Mouse (Mus musculus): ENCODE data around the gene Nectin1. TPM values are rescaled to one million over a fixed set of nuclear protein-coding genes. Genes with fewer than 3 reads are reported as not detected.

Gene Nectin1
- polyA plus RNA-seq, 1 experiment: not detected

GRCm38 (mm10) chr9:43755464-43755863 lies 11.7 kb downstream of the Nectin1 start:
- Histone ChIP-seq H3K4me1 (ENCODE audit: control insufficient read depth, insufficient read depth, low read length) (peaks cover 44% of the 10 kb centered on the region), H3K4me3 (ENCODE audit: insufficient read depth, low read depth, low read length) (no peak overlapping the region), H3K27ac (ENCODE audit: insufficient read depth, low read depth, low read length) (no peak overlapping the region)
- no peak for TF ChIP-seq POLR2A (IDR thresholded peaks at IDR 0.05; ENCODE audit: insufficient read depth, low read depth, low read length)
- WGBS: 80% methylated on average over 4 of the region's 4 CpGs

- H3K27ac ChIP-seq (ENCODE audit: insufficient read depth, low read depth, low read length): no peak overlapping the region
- H3K4me3 ChIP-seq (ENCODE audit: insufficient read depth, low read depth, low read length): no peak overlapping the region
- 93% methylated on average over 2 of the region's 2 CpGs for WGBS
- TF ChIP-seq CTCF (IDR thresholded peaks at IDR 0.05; ENCODE audit: insufficient read depth, low read depth, low read length) (no peak), POLR2A (IDR thresholded peaks at IDR 0.05; ENCODE audit: insufficient read depth, low read depth, low read length) (no peak)
- H3K4me1 ChIP-seq (ENCODE audit: control insufficient read depth, insufficient read depth, low read length): peaks cover 42% of the 10 kb centered on the region
These were observed 12.1 kb downstream of the Nectin1 start for GRCm38 (mm10) chr9:43755928-43756327.

- WGBS: 92% methylated on average over 10 of the region's 10 CpGs
- H3K4me1 ChIP-seq (ENCODE audit: control insufficient read depth, insufficient read depth, low read length): peaks cover 48% of the 10 kb centered on the region
- TF ChIP-seq POLR2A (IDR thresholded peaks at IDR 0.05; ENCODE audit: insufficient read depth, low read depth, low read length): no peak
- no peak for TF ChIP-seq CTCF (IDR thresholded peaks at IDR 0.05; ENCODE audit: insufficient read depth, low read depth, low read length)
These were observed 13.4 kb downstream of the Nectin1 start for GRCm38 (mm10) chr9:43757225-43757624.

GRCm38 (mm10) chr9:43757972-43758965 lies 14.5 kb downstream of the Nectin1 start:
- no peak overlapping the region for H3K27ac ChIP-seq (ENCODE audit: insufficient read depth, low read depth, low read length)
- TF ChIP-seq POLR2A (IDR thresholded peaks at IDR 0.05; ENCODE audit: insufficient read depth, low read depth, low read length): no peak
- TF ChIP-seq CTCF (IDR thresholded peaks at IDR 0.05; ENCODE audit: insufficient read depth, low read depth, low read length): no peak
- H3K4me1 ChIP-seq (ENCODE audit: control insufficient read depth, insufficient read depth, low read length): peaks cover 48% of the 10 kb centered on the region
- 82% methylated on average over 5 of the region's 5 CpGs for WGBS
- H3K4me3 ChIP-seq (ENCODE audit: insufficient read depth, low read depth, low read length): no peak overlapping the region

More at GRCm38 (mm10) chr9:43757225-43757624, 13.4 kb downstream of the Nectin1 start:
- Histone ChIP-seq H3K27ac (ENCODE audit: insufficient read depth, low read depth, low read length) (no peak overlapping the region), H3K4me3 (ENCODE audit: insufficient read depth, low read depth, low read length) (no peak overlapping the region)

GRCm38 (mm10) chr9:43760078-43760477 lies 16.3 kb downstream of the Nectin1 start:
- WGBS: 66% methylated on average over 12 of the region's 12 CpGs
- H3K27ac ChIP-seq (ENCODE audit: insufficient read depth, low read depth, low read length): no peak overlapping the region
- H3K4me3 ChIP-seq (ENCODE audit: insufficient read depth, low read depth, low read length): no peak overlapping the region
- peaks cover 39% of the 10 kb centered on the region for H3K4me1 ChIP-seq (ENCODE audit: control insufficient read depth, insufficient read depth, low read length)
- no peak for TF ChIP-seq POLR2A (IDR thresholded peaks at IDR 0.05; ENCODE audit: insufficient read depth, low read depth, low read length)
- TF ChIP-seq CTCF (IDR thresholded peaks at IDR 0.05; ENCODE audit: insufficient read depth, low read depth, low read length): no peak

- TF ChIP-seq CTCF (IDR thresholded peaks at IDR 0.05; ENCODE audit: insufficient read depth, low read depth, low read length): no peak
- TF ChIP-seq POLR2A (IDR thresholded peaks at IDR 0.05; ENCODE audit: insufficient read depth, low read depth, low read length): no peak
- WGBS: 35% methylated on average over 5 of the region's 5 CpGs
- H3K27ac ChIP-seq (ENCODE audit: insufficient read depth, low read depth, low read length): no peak overlapping the region
- H3K4me3 ChIP-seq (ENCODE audit: insufficient read depth, low read depth, low read length): no peak overlapping the region
- peaks cover 40% of the 10 kb centered on the region for H3K4me1 ChIP-seq (ENCODE audit: control insufficient read depth, insufficient read depth, low read length)
These were observed 17.5 kb downstream of the Nectin1 start for GRCm38 (mm10) chr9:43761181-43761820.

GRCm38 (mm10) chr9:43761941-43762340 lies 18.2 kb downstream of the Nectin1 start:
- H3K4me3 ChIP-seq (ENCODE audit: insufficient read depth, low read depth, low read length): no peak overlapping the region
- H3K4me1 ChIP-seq (ENCODE audit: control insufficient read depth, insufficient read depth, low read length): peaks cover 36% of the 10 kb centered on the region
- WGBS: 63% methylated on average over 3 of the region's 3 CpGs
- H3K27ac ChIP-seq (ENCODE audit: insufficient read depth, low read depth, low read length): no peak overlapping the region
- TF ChIP-seq POLR2A (IDR thresholded peaks at IDR 0.05; ENCODE audit: insufficient read depth, low read depth, low read length) (no peak), CTCF (IDR thresholded peaks at IDR 0.05; ENCODE audit: insufficient read depth, low read depth, low read length) (no peak)

- Histone ChIP-seq H3K4me1 (ENCODE audit: control insufficient read depth, insufficient read depth, low read length) (peaks cover 45% of the 10 kb centered on the region), H3K4me3 (ENCODE audit: insufficient read depth, low read depth, low read length) (no peak overlapping the region), H3K27ac (ENCODE audit: insufficient read depth, low read depth, low read length) (no peak overlapping the region)
- TF ChIP-seq POLR2A (IDR thresholded peaks at IDR 0.05; ENCODE audit: insufficient read depth, low read depth, low read length) (no peak), CTCF (IDR thresholded peaks at IDR 0.05; ENCODE audit: insufficient read depth, low read depth, low read length) (no peak)
- WGBS: 86% methylated on average over 14 of the region's 14 CpGs
These were observed 21.8 kb downstream of the Nectin1 start for GRCm38 (mm10) chr9:43765419-43766179.

Data from olfactory bulb, adult 2 months (tissue).